Mouse (Mus musculus): Measurements from ENCODE around the gene Ddi2. TPM values are rescaled to one million over a fixed set of nuclear protein-coding genes. Genes with fewer than 3 reads are reported as not detected.

The Ddi2 gene
- polyA plus RNA-seq, 1 experiment from 2014 or later, result 18.8 TPM

GRCm38 (mm10) chr4:141730401-141730800, 7.2 kb upstream of the Ddi2 start:
- H3K9me3 ChIP-seq (replicated peaks; ENCODE audit: control insufficient read depth, low read length), result no peaks in the 10 kb centered on the region
- H3K27ac ChIP-seq (ENCODE audit: low read length), result no peak overlapping the region
- H3K4me1 ChIP-seq (ENCODE audit: control insufficient read depth, insufficient read depth, low read length), result no peaks in the 10 kb centered on the region; the same call in 1 of the 2 replicates
- H3K36me3 ChIP-seq (ENCODE audit: control insufficient read depth, insufficient read depth, low read length), result no peaks in the 10 kb centered on the region
- no peak overlapping the region for H3K4me2 ChIP-seq (ENCODE audit: low read depth, low read length)
- WGBS, result 79% methylated on average over 13 of the region's 13 CpGs
- H3K27me3 ChIP-seq (ENCODE audit: control insufficient read depth, insufficient read depth, low read length), result no peaks in the 10 kb centered on the region
- no peak for ATAC-seq (ENCODE audit: insufficient read depth, low FRiP score)
- H3K9ac ChIP-seq (ENCODE audit: low read length), result no peak overlapping the region
- H3K4me3 ChIP-seq (replicated peaks; ENCODE audit: low read length), result no peak overlapping the region

- Histone ChIP-seq H3K4me3 (replicated peaks; ENCODE audit: low read length) (no peak overlapping the region), H3K9ac (ENCODE audit: low read length) (peak overlapping the region; percentile 29; the same call in 1 of the 2 replicates), H3K9me3 (replicated peaks; ENCODE audit: control insufficient read depth, low read length) (no peaks in the 10 kb centered on the region), H3K4me1 (ENCODE audit: control insufficient read depth, insufficient read depth, low read length) (no peaks in the 10 kb centered on the region; the same call in 1 of the 2 replicates), H3K27me3 (ENCODE audit: control insufficient read depth, insufficient read depth, low read length) (no peaks in the 10 kb centered on the region), H3K27ac (ENCODE audit: low read length) (peak overlapping the region; percentile 60), H3K36me3 (ENCODE audit: control insufficient read depth, insufficient read depth, low read length) (no peaks in the 10 kb centered on the region), H3K4me2 (ENCODE audit: low read depth, low read length) (no peak overlapping the region)
- 70% methylated on average over 3 of the region's 3 CpGs for WGBS
- peak; percentile 71; the same call in 1 of the 2 replicates for ATAC-seq (ENCODE audit: insufficient read depth, low FRiP score)
These were observed 6.0 kb upstream of the Ddi2 start for GRCm38 (mm10) chr4:141729266-141729665.

GRCm38 (mm10) chr4:141725738-141726137, 2.5 kb upstream of the Ddi2 start:
- H3K9ac ChIP-seq (ENCODE audit: low read length), result no peak overlapping the region
- H3K4me2 ChIP-seq (ENCODE audit: low read depth, low read length), result no peak overlapping the region
- H3K27ac ChIP-seq (ENCODE audit: low read length), result peak overlapping the region; percentile 68; the same call in 1 of the 2 replicates
- no peaks in the 10 kb centered on the region for H3K27me3 ChIP-seq (ENCODE audit: control insufficient read depth, insufficient read depth, low read length)
- no peak; the same call in 1 of the 2 replicates for ATAC-seq (ENCODE audit: insufficient read depth, low FRiP score)
- no peaks in the 10 kb centered on the region for H3K36me3 ChIP-seq (ENCODE audit: control insufficient read depth, insufficient read depth, low read length)
- H3K9me3 ChIP-seq (replicated peaks; ENCODE audit: control insufficient read depth, low read length), result no peaks in the 10 kb centered on the region
- H3K4me1 ChIP-seq (ENCODE audit: control insufficient read depth, insufficient read depth, low read length), result peaks cover 20% of the 10 kb centered on the region
- WGBS, result 39% methylated on average over 3 of the region's 3 CpGs
- H3K4me3 ChIP-seq (replicated peaks; ENCODE audit: low read length), result no peak overlapping the region

GRCm38 (mm10) chr4:141725277-141725676, 2.1 kb upstream of the Ddi2 start:
- no peaks in the 10 kb centered on the region for H3K27me3 ChIP-seq (ENCODE audit: control insufficient read depth, insufficient read depth, low read length)
- H3K4me3 ChIP-seq (replicated peaks; ENCODE audit: low read length), result no peak overlapping the region
- peak overlapping the region; percentile 68; the same call in 1 of the 2 replicates for H3K27ac ChIP-seq (ENCODE audit: low read length)
- no peaks in the 10 kb centered on the region for H3K9me3 ChIP-seq (replicated peaks; ENCODE audit: control insufficient read depth, low read length)
- WGBS, result 71% methylated on average over 5 of the region's 5 CpGs
- ATAC-seq (ENCODE audit: insufficient read depth, low FRiP score), result no peak
- no peak overlapping the region for H3K9ac ChIP-seq (ENCODE audit: low read length)
- peaks cover 23% of the 10 kb centered on the region for H3K4me1 ChIP-seq (ENCODE audit: control insufficient read depth, insufficient read depth, low read length)
- H3K4me2 ChIP-seq (ENCODE audit: low read depth, low read length), result no peak overlapping the region
- 0 out of 2 replicates have a peak, but pooled peaks cover 4% of the 10 kb centered on the region for H3K36me3 ChIP-seq (ENCODE audit: control insufficient read depth, insufficient read depth, low read length)

GRCm38 (mm10) chr4:141724594-141724993, 1.4 kb upstream of the Ddi2 start:
- Histone ChIP-seq H3K27me3 (ENCODE audit: control insufficient read depth, insufficient read depth, low read length) (no peaks in the 10 kb centered on the region), H3K9me3 (replicated peaks; ENCODE audit: control insufficient read depth, low read length) (no peaks in the 10 kb centered on the region), H3K4me2 (ENCODE audit: low read depth, low read length) (no peak overlapping the region), H3K36me3 (ENCODE audit: control insufficient read depth, insufficient read depth, low read length) (peaks cover 8% of the 10 kb centered on the region; the same call in 1 of the 2 replicates), H3K27ac (ENCODE audit: low read length) (no peak overlapping the region), H3K4me3 (replicated peaks; ENCODE audit: low read length) (no peak overlapping the region), H3K9ac (ENCODE audit: low read length) (no peak overlapping the region), H3K4me1 (ENCODE audit: control insufficient read depth, insufficient read depth, low read length) (peaks cover 29% of the 10 kb centered on the region)
- 66% methylated on average over 11 of the region's 11 CpGs for WGBS
- ATAC-seq (ENCODE audit: insufficient read depth, low FRiP score), result no peak

GRCm38 (mm10) chr4:141723673-141724068, 452 bp upstream of the Ddi2 start:
- no peak for ATAC-seq (ENCODE audit: insufficient read depth, low FRiP score)
- H3K27me3 ChIP-seq (ENCODE audit: control insufficient read depth, insufficient read depth, low read length), result no peaks in the 10 kb centered on the region
- H3K4me2 ChIP-seq (ENCODE audit: low read depth, low read length), result peak overlapping the region; percentile 67
- WGBS, result 9% methylated on average over 13 of the region's 13 CpGs
- no peaks in the 10 kb centered on the region for H3K9me3 ChIP-seq (replicated peaks; ENCODE audit: control insufficient read depth, low read length)
- H3K27ac ChIP-seq (ENCODE audit: low read length), result peak overlapping the region; percentile 40; the same call in 1 of the 2 replicates
- H3K9ac ChIP-seq (ENCODE audit: low read length), result peak overlapping the region; percentile 98
- peaks cover 8% of the 10 kb centered on the region; the same call in 1 of the 2 replicates for H3K36me3 ChIP-seq (ENCODE audit: control insufficient read depth, insufficient read depth, low read length)
- peak overlapping the region; percentile 90 for H3K4me3 ChIP-seq (replicated peaks; ENCODE audit: low read length)
- peaks cover 32% of the 10 kb centered on the region for H3K4me1 ChIP-seq (ENCODE audit: control insufficient read depth, insufficient read depth, low read length)

GRCm38 (mm10) chr4:141721961-141722360, 1.3 kb downstream of the Ddi2 start:
- WGBS, result 30% methylated on average over 6 of the region's 6 CpGs
- Histone ChIP-seq H3K4me1 (ENCODE audit: control insufficient read depth, insufficient read depth, low read length) (peaks cover 32% of the 10 kb centered on the region), H3K9me3 (replicated peaks; ENCODE audit: control insufficient read depth, low read length) (no peaks in the 10 kb centered on the region), H3K36me3 (ENCODE audit: control insufficient read depth, insufficient read depth, low read length) (peaks cover 8% of the 10 kb centered on the region; the same call in 1 of the 2 replicates), H3K9ac (ENCODE audit: low read length) (peak overlapping the region; percentile 98), H3K27me3 (ENCODE audit: control insufficient read depth, insufficient read depth, low read length) (no peaks in the 10 kb centered on the region), H3K4me2 (ENCODE audit: low read depth, low read length) (peak overlapping the region; percentile 67), H3K4me3 (replicated peaks; ENCODE audit: low read length) (peak overlapping the region; percentile 90), H3K27ac (ENCODE audit: low read length) (peak overlapping the region; percentile 98)
- no peak for ATAC-seq (ENCODE audit: insufficient read depth, low FRiP score)

GRCm38 (mm10) chr4:141720761-141721523, 2.3 kb downstream of the Ddi2 start:
- peak overlapping the region; percentile 98 for H3K27ac ChIP-seq (ENCODE audit: low read length)
- H3K36me3 ChIP-seq (ENCODE audit: control insufficient read depth, insufficient read depth, low read length), result peaks cover 8% of the 10 kb centered on the region; the same call in 1 of the 2 replicates
- peak overlapping the region; percentile 90 for H3K4me3 ChIP-seq (replicated peaks; ENCODE audit: low read length)
- peak overlapping the region; percentile 98; the same call in 1 of the 2 replicates for H3K9ac ChIP-seq (ENCODE audit: low read length)
- H3K27me3 ChIP-seq (ENCODE audit: control insufficient read depth, insufficient read depth, low read length), result no peaks in the 10 kb centered on the region
- H3K9me3 ChIP-seq (replicated peaks; ENCODE audit: control insufficient read depth, low read length), result no peaks in the 10 kb centered on the region
- peaks cover 32% of the 10 kb centered on the region for H3K4me1 ChIP-seq (ENCODE audit: control insufficient read depth, insufficient read depth, low read length)
- 40% methylated on average over 6 of the region's 6 CpGs for WGBS
- no peak for ATAC-seq (ENCODE audit: insufficient read depth, low FRiP score)
- peak overlapping the region; percentile 67 for H3K4me2 ChIP-seq (ENCODE audit: low read depth, low read length)

- peaks cover 38% of the 10 kb centered on the region for H3K4me1 ChIP-seq (ENCODE audit: control insufficient read depth, insufficient read depth, low read length)
- no peak for ATAC-seq (ENCODE audit: insufficient read depth, low FRiP score)
- WGBS, result 85% methylated on average over 1 of the region's 1 CpGs
- no peaks in the 10 kb centered on the region for H3K27me3 ChIP-seq (ENCODE audit: control insufficient read depth, insufficient read depth, low read length)
- no peaks in the 10 kb centered on the region for H3K9me3 ChIP-seq (replicated peaks; ENCODE audit: control insufficient read depth, low read length)
- no peak overlapping the region for H3K27ac ChIP-seq (ENCODE audit: low read length)
- peaks cover 8% of the 10 kb centered on the region; the same call in 1 of the 2 replicates for H3K36me3 ChIP-seq (ENCODE audit: control insufficient read depth, insufficient read depth, low read length)
- no peak overlapping the region for H3K4me2 ChIP-seq (ENCODE audit: low read depth, low read length)
- no peak overlapping the region for H3K4me3 ChIP-seq (replicated peaks; ENCODE audit: low read length)
- no peak overlapping the region for H3K9ac ChIP-seq (ENCODE audit: low read length)
These were observed 3.9 kb downstream of the Ddi2 start for GRCm38 (mm10) chr4:141719304-141719703.

Measured in stomach, embryonic 16.5 days (tissue).